Mouse (Mus musculus) intestine, embryonic 15.5 days (tissue): ENCODE results near the gene Vps8. TPM values are rescaled to one million over a fixed set of nuclear protein-coding genes. Genes with fewer than 3 reads are reported as not detected.
A peak's percentile ranks its signal among the peaks of the same experiment; 100 is the strongest.

ENCODE experiments used
- ATAC-seq: fragments of 200-750 bp; cut with Nextera tagmentation; 2 replicates; pipeline ENCODE4 v1.8.0; 2017; ENCODE audit warnings: moderate TSS enrichment, moderate library complexity
- H3K27ac ChIP-seq: fragments of 300-500 bp; sonication (generic); 2 replicates; pipeline ENCODE4 v1.5.1; 2015; ENCODE audit warnings: mild to moderate bottlenecking, inconsistent platforms
- H3K27me3 ChIP-seq: fragments of 300-500 bp; sonication (generic); replicated peaks from 2 replicates; pipeline ENCODE4 v1.6.1; 2015; ENCODE audit warnings: inconsistent platforms
- H3K36me3 ChIP-seq: fragments of 300-500 bp; sonication (generic); 2 replicates; pipeline ENCODE4 v1.6.1; 2015; ENCODE audit warnings: inconsistent platforms
- H3K4me1 ChIP-seq: fragments of 300-500 bp; sonication (generic); replicated peaks from 2 replicates; pipeline ENCODE4 v1.6.1; 2015; ENCODE audit warnings: inconsistent platforms
- H3K4me2 ChIP-seq: fragments of 300-500 bp; sonication (generic); replicated peaks from 2 replicates; pipeline ENCODE4 v1.6.1; 2015; ENCODE audit warnings: mild to moderate bottlenecking, inconsistent platforms
- H3K4me3 ChIP-seq: fragments of 300-500 bp; sonication (generic); replicated peaks from 2 replicates; pipeline ENCODE4 v1.5.1; 2015; ENCODE audit warnings: inconsistent platforms
- H3K9ac ChIP-seq: fragments of 300-500 bp; sonication (generic); 2 replicates; pipeline ENCODE4 v1.6.1; 2015; ENCODE audit warnings: inconsistent platforms
- H3K9me3 ChIP-seq: fragments of 300-500 bp; sonication (generic); 2 replicates; pipeline ENCODE4 v1.6.1; 2016; ENCODE audit warnings: inconsistent platforms
- WGBS: fragments of 180-500 bp; shearing (Covaris S2); methylation state at CpG from one replicate; pipeline ENCODE4 v1.1.7; 2015; 5-methylcytosine and 5-hydroxymethylcytosine counted together
- polyA plus RNA-seq: library from polyadenylated mRNA; unstranded; fragments of >200 nt; fragmentation: Nextera tagmentation; extraction: Ambion mirVana; gene quantifications from 2 replicates; pipeline ENCODE4 v1.2.1, GENCODE M21; 2015

Gene Vps8
- polyA plus RNA-seq, 1 experiment from 2014 or later = 13.9 TPM

DNA sequence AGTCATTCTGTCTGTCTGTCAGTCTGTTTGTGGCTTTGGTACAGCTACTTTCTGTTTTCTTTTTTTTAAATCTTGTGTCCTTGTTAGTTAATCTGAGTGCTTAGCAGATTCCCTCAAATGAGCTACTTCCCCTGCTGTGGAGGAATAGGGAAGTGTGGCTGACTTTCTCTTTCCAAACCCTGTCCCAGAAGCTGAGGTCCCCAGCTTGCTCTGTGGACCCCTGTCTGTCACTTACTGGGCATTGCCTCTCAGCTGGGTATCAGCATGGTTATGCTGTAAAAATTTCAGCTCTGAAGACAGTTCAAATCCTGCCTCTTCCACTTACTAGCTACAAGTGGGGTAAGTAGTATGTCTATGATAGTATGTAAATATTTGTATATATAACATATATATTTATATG lies 11.1 kb upstream of the Vps8 start:
- H3K27me3 ChIP-seq = no peaks in the 10 kb centered on the region
- no peak overlapping the region for H3K27ac ChIP-seq
- no peaks in the 10 kb centered on the region for H3K36me3 ChIP-seq
- no peaks in the 10 kb centered on the region for H3K9me3 ChIP-seq
- ATAC-seq = no peak
- H3K4me3 ChIP-seq = no peak overlapping the region
- no peak overlapping the region for H3K9ac ChIP-seq
- H3K4me1 ChIP-seq = no peaks in the 10 kb centered on the region
- H3K4me2 ChIP-seq = no peak overlapping the region

DNA sequence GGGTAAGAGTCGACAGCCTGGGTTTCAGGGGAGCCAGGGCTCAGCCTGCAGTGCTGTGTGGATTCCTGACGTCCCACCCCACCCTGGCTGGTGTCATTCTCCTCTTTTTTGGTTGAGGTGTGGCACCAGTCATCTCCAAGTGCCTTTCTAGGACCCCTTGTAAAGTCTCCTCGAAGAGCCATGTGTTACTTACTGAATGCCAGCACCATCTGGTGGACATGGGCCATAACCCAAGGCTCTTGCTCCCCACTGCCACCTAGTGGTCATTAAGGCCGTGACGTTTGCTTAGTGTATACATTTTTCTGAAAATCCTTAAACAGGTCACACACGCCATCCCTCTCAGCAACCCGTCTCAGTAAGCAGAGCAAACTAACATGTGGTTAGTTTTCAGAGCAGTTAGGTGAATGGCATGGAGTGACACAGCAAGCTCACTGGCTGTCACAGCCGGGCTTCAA lies 10.3 kb upstream of the Vps8 start:
- Histone ChIP-seq H3K9me3 (no peaks in the 10 kb centered on the region), H3K36me3 (no peaks in the 10 kb centered on the region), H3K27ac (no peak overlapping the region), H3K4me2 (no peak overlapping the region), H3K27me3 (no peaks in the 10 kb centered on the region), H3K4me3 (no peak overlapping the region), H3K4me1 (no peaks in the 10 kb centered on the region), H3K9ac (no peak overlapping the region)
- ATAC-seq = peak; percentile 70
- 20% methylated on average over 8 of the region's 8 CpGs for WGBS

DNA sequence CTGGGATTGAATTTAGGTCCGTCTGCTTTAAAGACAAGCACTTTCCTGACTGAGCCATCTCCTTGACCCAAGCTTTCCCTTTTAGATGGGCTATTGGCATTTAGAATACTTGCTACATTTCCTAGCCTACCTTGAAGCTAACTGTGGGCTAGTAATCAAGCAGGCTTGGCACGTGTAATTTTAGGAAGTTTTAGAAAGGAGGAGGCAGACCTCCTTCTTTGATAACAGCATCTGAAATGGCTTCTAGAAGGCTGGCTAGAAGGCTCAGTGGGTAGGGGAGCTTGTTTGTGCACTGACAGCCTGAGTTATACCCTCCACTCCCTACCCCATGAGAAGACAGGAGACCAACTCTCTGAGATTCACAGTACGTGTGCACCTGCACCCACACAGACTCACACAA lies 9.1 kb upstream of the Vps8 start:
- Histone ChIP-seq H3K4me3 (no peak overlapping the region), H3K4me1 (no peaks in the 10 kb centered on the region), H3K4me2 (no peak overlapping the region), H3K9ac (no peak overlapping the region), H3K36me3 (no peaks in the 10 kb centered on the region), H3K27me3 (no peaks in the 10 kb centered on the region), H3K27ac (no peak overlapping the region), H3K9me3 (no peaks in the 10 kb centered on the region)
- WGBS = 78% methylated on average over 3 of the region's 3 CpGs
- no peak for ATAC-seq

DNA sequence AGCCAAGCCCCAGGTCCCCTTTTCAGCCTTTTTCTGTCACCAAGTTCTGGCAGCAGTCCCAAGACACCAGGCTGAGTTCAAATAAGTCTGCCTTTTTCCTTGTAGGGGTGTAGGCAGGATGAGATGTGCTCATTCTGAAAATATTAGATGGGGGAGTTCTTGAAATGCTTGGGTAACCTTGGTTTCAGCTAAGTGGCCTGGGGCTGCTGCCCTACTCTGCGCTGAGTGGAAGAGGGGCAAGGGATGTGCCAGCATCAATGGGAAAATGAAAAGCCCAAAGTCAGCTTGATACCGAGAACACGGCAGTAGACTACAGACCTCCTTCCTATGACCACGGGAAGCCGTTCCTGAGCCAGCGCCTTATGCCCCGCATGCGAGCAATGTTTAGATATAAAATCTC lies 7.8 kb upstream of the Vps8 start:
- Histone ChIP-seq H3K36me3 (no peaks in the 10 kb centered on the region), H3K27ac (no peak overlapping the region), H3K27me3 (no peaks in the 10 kb centered on the region), H3K4me1 (no peaks in the 10 kb centered on the region), H3K9me3 (no peaks in the 10 kb centered on the region), H3K4me2 (no peak overlapping the region), H3K9ac (no peak overlapping the region), H3K4me3 (no peak overlapping the region)
- WGBS = 98% methylated on average over 8 of the region's 8 CpGs
- ATAC-seq = no peak

DNA sequence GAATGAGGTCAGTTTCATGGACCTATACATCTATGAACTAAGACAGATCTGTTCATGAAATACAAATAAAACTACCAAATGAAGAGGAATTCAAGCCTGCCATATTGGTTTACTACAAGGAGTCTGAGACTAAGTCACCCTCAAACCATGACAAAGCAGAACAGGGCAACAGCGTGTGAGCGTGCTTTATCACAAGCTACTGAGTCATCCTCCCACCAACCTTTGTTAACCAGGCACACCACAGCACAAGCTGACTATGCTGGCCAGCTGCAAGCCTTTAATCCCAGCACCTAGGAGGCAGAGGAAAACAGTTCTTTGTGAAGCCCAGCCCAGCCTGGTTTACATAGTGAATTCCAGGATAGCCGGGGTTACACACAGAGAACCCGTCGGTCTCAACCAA lies 4.9 kb upstream of the Vps8 start:
- no peak overlapping the region for H3K9ac ChIP-seq
- no peaks in the 10 kb centered on the region for H3K36me3 ChIP-seq
- no peaks in the 10 kb centered on the region for H3K4me1 ChIP-seq
- no peak overlapping the region for H3K4me3 ChIP-seq
- WGBS = 38% methylated on average over 5 of the region's 5 CpGs
- no peak overlapping the region for H3K27ac ChIP-seq
- ATAC-seq = no peak
- no peak overlapping the region for H3K4me2 ChIP-seq
- H3K9me3 ChIP-seq = no peaks in the 10 kb centered on the region
- no peaks in the 10 kb centered on the region for H3K27me3 ChIP-seq

DNA sequence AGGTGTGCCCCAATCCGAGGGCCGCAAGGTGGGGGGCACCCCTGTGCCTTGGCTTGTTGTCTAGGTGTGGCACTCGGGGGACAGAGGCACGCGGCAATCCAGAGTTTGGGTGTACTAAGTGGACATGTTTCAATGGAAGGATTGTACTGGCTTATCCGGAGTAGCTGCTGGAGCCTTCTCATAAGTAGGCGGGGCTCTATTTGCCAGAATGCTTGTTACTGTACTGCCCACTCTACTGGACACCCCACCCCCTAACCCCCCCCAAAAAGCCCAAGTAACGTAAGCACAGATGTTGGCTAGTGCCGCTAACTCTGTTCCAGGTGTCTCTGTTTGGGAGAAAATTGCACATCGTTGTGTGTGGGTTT lies 610 bp downstream of the Vps8 start:
- Histone ChIP-seq H3K4me3 (peak overlapping the region; percentile 88), H3K9ac (peak overlapping the region; percentile 86), H3K4me1 (0 out of 2 replicates have a peak, but pooled peaks cover 2% of the 10 kb centered on the region), H3K4me2 (peak overlapping the region; percentile 84), H3K27me3 (no peaks in the 10 kb centered on the region), H3K36me3 (no peaks in the 10 kb centered on the region), H3K9me3 (no peaks in the 10 kb centered on the region), H3K27ac (peak overlapping the region; percentile 84)
- ATAC-seq = peak; percentile 73; the same call in 1 of the 2 replicates
- WGBS = 1% methylated on average over 10 of the region's 10 CpGs

DNA sequence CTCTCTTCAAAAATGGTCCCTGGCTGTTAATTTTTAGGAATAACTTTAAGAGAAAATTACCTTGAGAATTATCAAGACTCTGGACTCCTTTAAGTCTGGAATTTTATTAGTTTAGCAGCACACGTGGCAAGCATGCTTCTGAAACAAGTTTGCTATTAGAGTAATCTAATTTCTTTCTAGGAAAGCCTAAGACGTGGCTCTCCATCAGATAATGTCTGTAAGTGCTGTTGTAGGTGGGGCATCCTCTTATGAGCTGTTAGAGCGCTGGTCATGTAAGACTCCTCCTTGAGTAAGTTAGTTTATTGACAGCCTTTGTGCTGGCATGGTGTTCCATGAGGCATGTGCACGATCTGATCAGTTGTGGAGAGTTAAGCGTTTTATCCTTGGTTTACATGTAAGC lies 5.2 kb downstream of the Vps8 start:
- no peak overlapping the region for H3K4me2 ChIP-seq
- no peak overlapping the region for H3K9ac ChIP-seq
- 60% methylated on average over 5 of the region's 5 CpGs for WGBS
- H3K4me1 ChIP-seq = 0 out of 2 replicates have a peak, but pooled peaks cover 2% of the 10 kb centered on the region
- no peaks in the 10 kb centered on the region for H3K9me3 ChIP-seq
- no peak overlapping the region for H3K27ac ChIP-seq
- no peaks in the 10 kb centered on the region for H3K27me3 ChIP-seq
- no peak for ATAC-seq
- no peak overlapping the region for H3K4me3 ChIP-seq
- H3K36me3 ChIP-seq = no peaks in the 10 kb centered on the region

DNA sequence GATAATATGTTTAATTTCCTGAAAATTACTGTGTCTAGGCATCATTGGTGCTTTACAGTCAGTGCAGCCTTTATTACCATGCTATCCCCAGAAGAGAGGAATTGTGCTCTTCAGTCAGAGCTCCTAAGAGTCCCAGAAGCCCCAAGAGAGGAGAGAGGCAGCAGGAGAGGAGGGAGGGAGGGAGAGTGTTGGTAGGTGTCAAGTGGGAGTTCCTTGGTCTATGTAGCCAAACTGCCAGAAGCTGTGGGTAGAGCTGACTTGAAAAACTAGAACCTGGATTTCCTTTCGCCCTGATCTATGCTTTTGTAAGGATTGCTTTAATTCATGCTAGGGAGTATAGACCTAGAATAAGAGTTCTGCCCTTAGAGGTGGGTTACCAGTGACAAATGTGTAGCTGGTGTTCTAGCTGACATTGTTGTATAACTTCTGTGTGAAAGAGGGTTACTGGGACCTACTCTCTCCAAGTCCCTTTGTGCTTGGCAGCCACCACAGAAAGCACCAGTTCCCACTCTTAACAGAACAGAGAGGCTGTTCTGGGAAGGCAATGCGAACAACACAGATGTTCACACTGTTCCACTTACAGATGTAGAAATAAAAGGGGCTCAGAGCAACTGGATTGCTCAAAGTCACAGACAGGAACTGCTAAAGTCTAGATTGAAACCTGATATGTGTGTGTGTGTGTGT lies 7.6 kb downstream of the Vps8 start:
- no peak overlapping the region for H3K4me2 ChIP-seq
- no peak overlapping the region for H3K9ac ChIP-seq
- 89% methylated on average over 2 of the region's 2 CpGs for WGBS
- no peak overlapping the region for H3K27ac ChIP-seq
- no peaks in the 10 kb centered on the region for H3K4me1 ChIP-seq
- no peaks in the 10 kb centered on the region for H3K36me3 ChIP-seq
- ATAC-seq = no peak
- H3K27me3 ChIP-seq = no peaks in the 10 kb centered on the region
- no peak overlapping the region for H3K4me3 ChIP-seq
- H3K9me3 ChIP-seq = no peaks in the 10 kb centered on the region

DNA sequence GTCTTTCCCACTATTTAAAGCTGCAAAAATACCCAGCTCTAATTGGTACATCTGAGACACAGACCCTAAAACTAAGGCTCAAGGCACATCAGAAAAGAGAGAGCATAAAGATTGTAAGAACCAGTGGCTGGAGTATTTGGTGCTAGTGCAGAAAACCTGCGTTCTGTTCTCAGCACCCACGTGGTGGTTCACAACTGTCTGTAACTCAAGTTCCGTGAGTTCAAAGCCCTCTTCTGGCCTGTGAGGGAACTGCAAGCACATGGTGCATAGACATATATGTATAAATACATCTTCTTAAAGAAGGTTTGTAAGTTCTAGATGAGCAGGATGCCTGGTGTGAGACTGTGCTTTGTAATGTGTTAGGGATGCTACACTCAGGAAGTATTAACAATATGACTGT lies 8.7 kb downstream of the Vps8 start:
- Histone ChIP-seq H3K27me3 (no peaks in the 10 kb centered on the region), H3K4me2 (no peak overlapping the region), H3K4me1 (no peaks in the 10 kb centered on the region), H3K4me3 (no peak overlapping the region), H3K9ac (no peak overlapping the region), H3K36me3 (no peaks in the 10 kb centered on the region), H3K27ac (no peak overlapping the region), H3K9me3 (no peaks in the 10 kb centered on the region)
- ATAC-seq = no peak
- 90% methylated on average over 3 of the region's 3 CpGs for WGBS

DNA sequence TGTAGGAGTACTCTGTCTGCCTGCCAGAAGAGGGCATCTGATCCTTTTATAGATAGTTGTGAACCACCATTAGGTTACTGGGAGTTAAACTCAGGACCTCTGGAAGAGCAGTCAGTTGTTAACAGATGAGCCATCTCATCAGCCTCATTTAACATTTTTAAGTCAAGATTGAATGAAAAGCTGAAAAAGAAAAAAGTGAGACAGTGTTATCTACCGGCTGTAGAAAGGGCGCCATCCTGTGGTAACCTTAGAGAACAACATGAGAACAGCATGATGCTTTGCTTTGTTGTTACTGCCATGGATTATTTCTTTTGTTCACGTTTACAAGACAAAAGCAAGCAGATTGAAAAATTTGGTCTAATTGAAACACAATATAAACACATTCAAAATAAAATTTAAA lies 10.6 kb downstream of the Vps8 start:
- Histone ChIP-seq H3K27me3 (no peaks in the 10 kb centered on the region), H3K4me2 (no peak overlapping the region), H3K27ac (no peak overlapping the region), H3K4me1 (no peaks in the 10 kb centered on the region), H3K36me3 (no peaks in the 10 kb centered on the region), H3K4me3 (no peak overlapping the region), H3K9me3 (no peaks in the 10 kb centered on the region), H3K9ac (no peak overlapping the region)
- 48% methylated on average over 3 of the region's 3 CpGs for WGBS
- no peak for ATAC-seq

DNA sequence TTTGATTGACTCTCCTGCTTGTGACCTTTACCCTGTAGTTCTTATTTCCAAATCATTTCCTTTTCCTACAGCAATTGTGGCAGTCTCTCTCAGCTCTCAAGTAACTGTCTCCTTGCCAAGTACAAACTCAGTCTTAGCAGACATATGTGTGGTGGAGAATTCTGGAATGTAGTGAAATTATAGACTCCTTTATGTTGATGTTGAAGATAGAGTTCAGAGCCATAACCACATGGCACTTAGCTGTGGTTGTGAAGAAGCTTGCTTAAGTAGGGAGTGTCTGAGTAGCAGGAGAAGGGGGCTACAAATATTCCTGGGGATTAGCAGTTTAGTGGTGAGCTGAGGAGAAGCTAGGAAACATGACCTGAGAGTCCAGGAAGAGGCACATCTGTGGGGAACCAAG lies 18.1 kb downstream of the Vps8 start:
- no peak overlapping the region for H3K4me2 ChIP-seq
- ATAC-seq = no peak
- no peaks in the 10 kb centered on the region for H3K9me3 ChIP-seq
- H3K27ac ChIP-seq = no peak overlapping the region
- H3K4me1 ChIP-seq = no peaks in the 10 kb centered on the region
- no peak overlapping the region for H3K9ac ChIP-seq
- H3K36me3 ChIP-seq = no peaks in the 10 kb centered on the region
- H3K4me3 ChIP-seq = no peak overlapping the region
- H3K27me3 ChIP-seq = no peaks in the 10 kb centered on the region

DNA sequence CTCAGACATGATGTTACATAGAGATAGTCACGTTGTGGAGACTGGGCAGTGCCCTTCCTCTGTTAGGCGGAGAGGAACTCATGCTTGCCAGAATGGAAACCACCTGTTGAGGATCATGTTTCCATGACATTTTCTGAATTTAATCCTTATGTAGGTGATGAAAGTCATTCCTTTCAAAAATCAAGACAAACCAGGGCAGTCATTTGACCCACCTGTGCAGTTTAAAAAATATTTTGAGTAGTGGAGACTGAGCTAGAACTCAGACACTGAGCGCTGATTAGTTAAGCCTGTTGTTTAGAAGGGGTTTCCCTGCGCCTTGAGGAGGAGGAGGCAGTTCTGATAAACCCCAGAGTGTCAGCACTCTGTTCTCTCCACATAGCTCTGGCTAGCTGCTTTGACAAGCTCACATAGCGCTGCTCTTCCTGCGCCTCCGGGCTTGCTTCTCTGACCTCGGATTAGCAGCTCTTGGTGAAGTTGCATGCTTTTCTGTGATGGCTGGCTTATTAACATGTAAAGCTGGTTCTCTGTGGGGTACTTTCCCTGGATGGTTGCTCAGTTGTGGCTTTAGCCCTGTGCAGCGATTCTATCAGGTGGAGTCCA lies 22.2 kb downstream of the Vps8 start:
- Histone ChIP-seq H3K36me3 (no peaks in the 10 kb centered on the region), H3K27ac (no peak overlapping the region), H3K9me3 (no peaks in the 10 kb centered on the region), H3K4me3 (no peak overlapping the region), H3K4me1 (0 out of 2 replicates have a peak, but pooled peaks cover under 1% of the 10 kb centered on the region), H3K27me3 (no peaks in the 10 kb centered on the region), H3K4me2 (no peak overlapping the region), H3K9ac (no peak overlapping the region)
- no peak for ATAC-seq
- WGBS = 58% methylated on average over 9 of the region's 9 CpGs

DNA sequence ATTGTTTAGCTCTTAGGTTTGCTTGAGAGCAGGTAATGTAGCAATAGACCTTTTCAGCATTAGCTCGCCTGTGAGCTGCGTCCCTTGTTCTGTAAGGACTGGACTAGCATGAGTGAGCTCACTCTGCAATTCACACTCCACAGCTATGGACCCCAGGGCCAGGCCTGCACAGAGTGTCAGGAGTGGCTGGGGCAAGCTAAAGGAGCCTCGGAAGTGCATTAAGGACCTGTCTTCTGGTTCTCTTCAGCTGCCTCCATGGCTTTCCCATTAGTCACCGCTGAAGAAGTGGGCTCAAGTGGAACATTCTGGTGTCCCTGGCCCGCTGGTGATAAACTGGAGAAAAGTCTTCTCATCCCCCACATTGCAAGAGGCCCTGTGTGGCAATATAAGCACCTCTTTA lies 24.5 kb downstream of the Vps8 start:
- 82% methylated on average over 5 of the region's 5 CpGs for WGBS
- Histone ChIP-seq H3K36me3 (no peaks in the 10 kb centered on the region), H3K4me1 (0 out of 2 replicates have a peak, but pooled peaks cover 2% of the 10 kb centered on the region), H3K27me3 (no peaks in the 10 kb centered on the region), H3K27ac (no peak overlapping the region), H3K4me3 (no peak overlapping the region), H3K9me3 (no peaks in the 10 kb centered on the region), H3K4me2 (no peak overlapping the region), H3K9ac (no peak overlapping the region)
- no peak for ATAC-seq
